19 mouse cellular contexts compared by ENCODE assay signal in genomic region chr2:140896396-140897082, GRCm38 (mm10).
DNase-seq lines count a peak whose midpoint lies in the region; ATAC-seq and TF ChIP-seq lines count a peak whose summit lies in the region.
"Had no signal": no experiment of that assay in that cellular context is flagged by ENCODE, and none has a peak within 500 bp of the region (broad histone marks: within the 10 kb centered on the region; RNA-seq: fewer than 3 reads in every experiment).

No protein-coding gene starts in this region.

- H3K27ac ChIP-seq in kidney, adult 2 months (ENCODE audit: insufficient read depth, low read depth, low read length) = no peak overlapping the region
- no peak overlapping the region for H3K27ac ChIP-seq in intestine, embryonic 14.5 days (ENCODE audit: low read depth)
- peak overlapping the region; percentile 68 for H3K27ac ChIP-seq in intestine, embryonic 16.5 days (ENCODE audit: low read length)
- no peak overlapping the region for H3K27ac ChIP-seq in stomach, postnatal 0 days (replicated peaks)
- H3K27ac ChIP-seq: embryonic facial prominence, embryonic 10.5 days; forebrain, embryonic 13.5 days; heart, embryonic 13.5 days; hindbrain, embryonic 12.5 days had no signal

- 58% methylated on average over 3 of the region's 3 CpGs for WGBS in kidney, adult 2 months
- WGBS in intestine, embryonic 14.5 days = 62% methylated on average over 3 of the region's 3 CpGs
- WGBS in intestine, embryonic 16.5 days = 51% methylated on average over 3 of the region's 3 CpGs
- 52% methylated on average over 3 of the region's 3 CpGs for WGBS in stomach, postnatal 0 days

- TF ChIP-seq EP300 in stomach, postnatal 0 days (optimal IDR thresholded peaks at IDR 0.05) = no peak

- no peaks in the 10 kb centered on the region for H3K9me3 ChIP-seq in intestine, embryonic 14.5 days (ENCODE audit: control insufficient read depth, low read length)
- H3K9me3 ChIP-seq in intestine, embryonic 16.5 days (ENCODE audit: control insufficient read depth, low read length) = no peaks in the 10 kb centered on the region
- H3K9me3 ChIP-seq in stomach, postnatal 0 days (ENCODE audit: control insufficient read depth, low read length) = no peaks in the 10 kb centered on the region
- H3K9me3 ChIP-seq: embryonic facial prominence, embryonic 10.5 days; forebrain, embryonic 13.5 days; heart, embryonic 13.5 days; hindbrain, embryonic 12.5 days had no signal

- DNase-seq in kidney, adult 2 months = peak; percentile 24
- no peak for DNase-seq in kidney, adult 11 months
- DNase-seq in intestine, embryonic 14.5 days (ENCODE audit: low spot score) = no peak
- no peak for DNase-seq in stomach, postnatal 0 days (ENCODE audit: low spot score)
- DNase-seq in thymus, postnatal 36 days = no peak
- DNase-seq: adrenal gland, postnatal 14 days; cerebellum, adult 18-20 months; cerebellum, adult 9-11 months; forebrain, postnatal 0 days; gastrocnemius, postnatal 14 days; heart, postnatal 36 days had no signal

- H3K36me3 ChIP-seq in kidney, adult 2 months (ENCODE audit: control insufficient read depth, insufficient read depth, low read length) = no peaks in the 10 kb centered on the region
- H3K36me3 ChIP-seq in intestine, embryonic 14.5 days (ENCODE audit: control insufficient read depth, insufficient read depth, low read length) = no peaks in the 10 kb centered on the region
- H3K36me3 ChIP-seq in intestine, embryonic 16.5 days (ENCODE audit: control insufficient read depth, insufficient read depth, low read length) = no peaks in the 10 kb centered on the region
- H3K36me3 ChIP-seq in stomach, postnatal 0 days (ENCODE audit: control insufficient read depth, insufficient read depth, low read length) = no peaks in the 10 kb centered on the region
- H3K36me3 ChIP-seq: embryonic facial prominence, embryonic 10.5 days; heart, embryonic 13.5 days; hindbrain, embryonic 12.5 days had no signal

- no peak overlapping the region for H3K4me2 ChIP-seq in intestine, embryonic 14.5 days (ENCODE audit: low read length)
- H3K4me2 ChIP-seq in intestine, embryonic 16.5 days (ENCODE audit: low read depth, low read length) = no peak overlapping the region
- H3K4me2 ChIP-seq in stomach, postnatal 0 days (replicated peaks; ENCODE audit: low read depth) = no peak overlapping the region
- H3K4me2 ChIP-seq: forebrain, embryonic 13.5 days; heart, embryonic 13.5 days; hindbrain, embryonic 12.5 days had no signal

- H3K4me1 ChIP-seq in kidney, adult 2 months (ENCODE audit: control insufficient read depth, insufficient read depth, low read length) = no peaks in the 10 kb centered on the region
- H3K4me1 ChIP-seq in intestine, embryonic 14.5 days (replicated peaks; ENCODE audit: control insufficient read depth, insufficient read depth, low read length) = peaks cover 6% of the 10 kb centered on the region; the same call in 1 of the 2 replicates
- no peaks in the 10 kb centered on the region for H3K4me1 ChIP-seq in intestine, embryonic 16.5 days (ENCODE audit: control insufficient read depth, insufficient read depth, low read length)
- no peaks in the 10 kb centered on the region for H3K4me1 ChIP-seq in stomach, postnatal 0 days (replicated peaks; ENCODE audit: control insufficient read depth, insufficient read depth)
- H3K4me1 ChIP-seq: embryonic facial prominence, embryonic 10.5 days; forebrain, embryonic 13.5 days; hindbrain, embryonic 12.5 days had no signal

- ATAC-seq in intestine, embryonic 14.5 days (replicated peaks; ENCODE audit: low FRiP score, low TSS enrichment, low read depth) = peak; percentile 63; the same call in 1 of the 2 replicates
- ATAC-seq in intestine, embryonic 16.5 days = peak; percentile 92
- 0 out of 2 replicates have a peak, but pooled peaks have one; percentile 32 for ATAC-seq in stomach, postnatal 0 days (ENCODE audit: low FRiP score, low TSS enrichment)
- ATAC-seq: activated CD4-positive, CD25-positive, alpha-beta regulatory T cell, adult 4 months; forebrain, embryonic 13.5 days; forebrain, postnatal 0 days; Patski had no signal

- no peak overlapping the region for H3K4me3 ChIP-seq in kidney, adult 2 months (ENCODE audit: insufficient read depth, low read depth, low read length)
- no peak overlapping the region for H3K4me3 ChIP-seq in intestine, embryonic 14.5 days (ENCODE audit: low read depth, low read length)
- H3K4me3 ChIP-seq in intestine, embryonic 16.5 days (ENCODE audit: low read length) = no peak overlapping the region
- H3K4me3 ChIP-seq in stomach, postnatal 0 days (ENCODE audit: low read depth, low read length) = no peak overlapping the region
- H3K4me3 ChIP-seq: embryonic facial prominence, embryonic 10.5 days; forebrain, embryonic 13.5 days; heart, embryonic 13.5 days; hindbrain, embryonic 12.5 days had no signal

- no peak for TF ChIP-seq POLR2A in kidney, adult 2 months (IDR thresholded peaks at IDR 0.05; ENCODE audit: low read depth, low read length)

- no peaks in the 10 kb centered on the region for H3K27me3 ChIP-seq in kidney, adult 2 months (replicated peaks; ENCODE audit: control insufficient read depth, insufficient read depth, low read length)
- H3K27me3 ChIP-seq in intestine, embryonic 14.5 days (replicated peaks; ENCODE audit: control insufficient read depth, insufficient read depth, low read length) = no peaks in the 10 kb centered on the region
- no peaks in the 10 kb centered on the region for H3K27me3 ChIP-seq in intestine, embryonic 16.5 days (replicated peaks; ENCODE audit: control insufficient read depth, insufficient read depth, low read length)
- no peaks in the 10 kb centered on the region for H3K27me3 ChIP-seq in stomach, postnatal 0 days (ENCODE audit: control insufficient read depth, insufficient read depth, low read length)
- H3K27me3 ChIP-seq: CH12.LX; forebrain, embryonic 13.5 days; heart, embryonic 13.5 days; hindbrain, embryonic 12.5 days; Patski had no signal

- no peak overlapping the region for H3K9ac ChIP-seq in intestine, embryonic 14.5 days (ENCODE audit: low read length)
- H3K9ac ChIP-seq in intestine, embryonic 16.5 days (ENCODE audit: low read depth, low read length) = no peak overlapping the region
- no peak overlapping the region for H3K9ac ChIP-seq in stomach, postnatal 0 days (ENCODE audit: low read length)
- H3K9ac ChIP-seq: forebrain, embryonic 13.5 days; forebrain, postnatal 0 days; heart, embryonic 13.5 days; hindbrain, embryonic 12.5 days had no signal

- TF ChIP-seq CTCF in kidney, adult 2 months (conservative IDR thresholded peaks at IDR 0.05; ENCODE audit: insufficient read depth, insufficient read length, low read depth, low read length) = no peak
- TF ChIP-seq CTCF in stomach, postnatal 0 days (IDR thresholded peaks at IDR 0.05; ENCODE audit: low read depth) = no peak

Comparison
In these comparisons a context has a peak if more than half of its experiments do, and no peak if none do; other contexts are left out.
1. ATAC-seq: peak in every context shown above with its lines; median percentile 92 in intestine, embryonic 16.5 days; 63 in intestine, embryonic 14.5 days; 32 in stomach, postnatal 0 days.